Mouse (Mus musculus) c-Kit-positive CD71-positive TER-119-negative erythroid progenitor cells, embryonic 14.5 days (primary cell): ENCODE data around the gene Olfr1264.

Experiments used
- DNase-seq: peaks from one replicate; pipeline ENCODE4 v3.0.0-alpha.2; 2013; ENCODE audit warnings: low read depth

Gene Olfr1264

GRCm38 (mm10) chr2:90025477-90025876 is at the start of gene Olfr1264:
TSS of gene Olfr1264 (minus strand) at chr2:90025577.
- DNase-seq = no peak

GRCm38 (mm10) chr2:90070065-90070464 is 44.7 kb upstream of the Olfr1264 start:
- DNase-seq = no peak

GRCm38 (mm10) chr2:90063494-90063893 is 38.1 kb upstream of the Olfr1264 start, which contains the start of gene Olfr140:
TSS of gene Olfr140 (minus strand) at chr2:90063594.
- DNase-seq = no peak

- no peak for DNase-seq
Observed at GRCm38 (mm10) chr2:90035037-90035436, 9.7 kb upstream of the Olfr1264 start, which contains the start of gene Olfr1265. TSS of gene Olfr1265 (plus strand) at chr2:90035337.

- DNase-seq = no peak
Observed at GRCm38 (mm10) chr2:90011831-90012230, 13.5 kb downstream of the Olfr1264 start, which contains the start of gene Olfr1263. TSS of gene Olfr1263 (plus strand) at chr2:90012131.

- no peak for DNase-seq
Observed at GRCm38 (mm10) chr2:89999845-90000244, 25.5 kb downstream of the Olfr1264 start, which contains the start of gene Olfr1262. TSS of gene Olfr1262 (plus strand) at chr2:90000145.

GRCm38 (mm10) chr2:89990921-89991320 is 34.5 kb downstream of the Olfr1264 start, which contains the start of gene Olfr1261:
TSS of gene Olfr1261 (plus strand) at chr2:89991221.
- DNase-seq = no peak

GRCm38 (mm10) chr2:89977709-89978108 is 47.7 kb downstream of the Olfr1264 start:
- no peak for DNase-seq

GRCm38 (mm10) chr2:89974184-89974583 is 51.2 kb downstream of the Olfr1264 start, which contains the start of gene Olfr1260:
TSS of gene Olfr1260 (plus strand) at chr2:89974340.
- DNase-seq = no peak
